Mouse (Mus musculus) left cerebral cortex, adult 11 months (tissue): ENCODE measurements at regions not wholly inside any gene's neighbourhood (a gene's known extent, or its start where the extent isn't known, plus 50 kb on each side); places are given as distances from the start of the nearest gene placed in this dataset.

ENCODE experiments used
- DNase-seq: peaks from one replicate; pipeline ENCODE4 v3.0.0; 2022; ENCODE audit warnings: low spot score

DNA sequence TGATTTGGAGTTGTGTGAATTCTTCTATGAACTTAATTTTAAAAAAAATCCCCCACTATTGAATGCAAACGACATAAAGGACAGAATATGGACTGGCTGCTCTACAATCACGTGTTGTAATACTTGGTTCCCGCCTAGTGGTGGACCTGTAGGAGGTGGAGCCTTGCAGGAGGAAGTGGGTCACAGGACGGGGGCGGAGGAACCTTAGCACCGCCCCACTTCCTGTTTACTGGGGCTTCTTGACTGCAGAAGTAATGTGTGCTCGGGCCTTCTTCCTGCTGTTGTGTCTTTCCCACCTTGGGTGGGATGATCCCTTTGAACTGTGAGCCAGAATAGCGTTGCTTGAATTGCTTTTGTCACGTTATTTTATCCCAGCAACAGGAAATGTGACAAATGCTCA lies 52.2 kb upstream of the Tmem108 start:
- DNase-seq: no peak

DNA sequence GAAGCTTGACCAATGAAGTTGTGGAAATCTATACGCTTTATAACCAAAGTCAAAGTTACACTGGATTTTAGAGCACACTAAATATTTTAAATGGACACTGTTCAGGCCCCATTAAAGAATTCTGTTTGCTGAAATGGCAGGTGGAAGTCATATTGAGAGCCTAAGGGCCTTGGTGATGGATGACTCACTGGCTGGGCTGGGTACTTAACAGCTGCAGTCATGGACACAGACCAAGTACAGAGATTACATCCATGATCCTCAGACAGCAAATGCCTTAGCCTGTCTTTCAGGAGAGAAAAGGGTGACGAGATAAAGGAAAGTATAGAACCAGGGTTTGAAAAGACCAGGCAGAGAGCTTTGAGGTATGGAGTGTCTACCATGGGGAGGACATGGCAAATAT lies 57.4 kb upstream of the Tmem108 start:
- no peak for DNase-seq

DNA sequence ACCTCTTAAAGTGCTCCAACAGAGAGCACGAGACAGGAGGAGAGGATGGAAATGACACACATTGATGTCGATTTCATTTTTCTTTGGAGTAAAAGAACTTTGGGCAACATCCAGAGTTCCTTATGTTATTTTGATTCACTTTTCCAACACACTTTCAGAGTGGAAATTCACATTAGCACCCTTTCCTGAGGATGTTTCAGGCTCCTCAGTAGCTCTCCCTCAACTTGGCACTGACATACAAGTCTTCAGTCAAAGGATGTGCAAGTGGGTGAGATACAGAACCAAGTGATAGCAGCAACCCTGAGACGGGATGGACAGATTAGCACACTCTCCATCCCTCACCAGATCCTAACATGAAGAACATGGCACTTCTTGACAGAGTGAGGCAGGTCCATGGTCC lies 60.0 kb upstream of the Tmem108 start:
- DNase-seq: no peak

DNA sequence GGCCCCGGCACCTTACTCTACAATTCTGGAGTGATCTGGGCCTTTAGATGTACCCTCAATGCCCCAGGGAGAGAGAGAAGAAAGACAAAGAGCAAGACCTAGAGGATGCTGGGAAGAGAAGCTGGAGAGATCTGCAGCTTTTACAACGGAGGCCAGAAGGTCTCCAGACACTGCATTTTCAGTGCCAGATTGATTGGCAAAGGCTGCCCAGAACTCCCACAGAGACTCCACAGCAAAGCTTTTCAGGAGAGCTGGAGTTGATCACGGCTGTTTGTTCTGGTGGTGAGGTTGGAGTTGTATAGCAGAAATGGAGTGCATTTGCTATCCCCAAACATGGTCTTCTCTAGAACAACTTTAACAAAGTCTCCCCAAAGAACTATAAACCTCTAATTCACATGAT lies 61.9 kb upstream of the Tmem108 start:
- no peak for DNase-seq

DNA sequence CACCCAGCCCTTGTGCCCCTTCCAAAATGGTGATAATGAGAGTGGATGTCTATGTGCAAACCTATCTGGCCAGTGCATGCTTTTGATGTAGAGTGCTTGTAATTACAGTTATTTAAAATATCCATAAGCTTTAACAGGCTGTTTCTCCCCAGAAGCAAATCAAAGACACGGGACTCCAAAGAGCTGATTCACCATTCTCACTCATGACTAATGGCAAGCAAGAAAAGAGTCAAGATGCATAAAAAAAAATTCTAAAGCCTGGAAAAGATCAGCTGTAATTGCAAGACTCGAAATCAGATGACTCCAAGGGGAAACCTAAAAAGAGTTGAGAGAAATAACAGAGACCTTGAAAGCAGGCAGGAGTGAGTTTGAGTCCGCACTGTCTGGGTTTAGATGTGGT lies 79.6 kb upstream of the Tmem108 start:
- DNase-seq: no peak

DNA sequence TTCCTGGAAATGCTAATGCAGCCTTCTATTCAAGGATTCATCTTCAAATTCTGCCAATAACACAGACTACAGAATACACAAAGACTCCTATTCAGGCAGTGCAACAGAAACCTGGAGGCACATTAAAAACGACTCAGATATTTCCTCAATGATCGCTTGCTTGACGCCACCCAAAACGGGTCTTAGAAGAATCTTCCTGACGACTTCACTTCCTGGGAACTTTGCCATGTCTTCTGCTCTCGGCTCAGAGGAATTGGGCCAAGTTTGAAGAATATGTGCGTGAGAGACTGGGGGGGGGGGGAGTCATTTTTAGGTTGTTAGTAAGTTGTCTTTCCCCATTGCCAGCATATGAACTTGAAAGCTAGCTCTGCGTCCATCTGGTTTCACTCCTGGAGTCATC lies 82.2 kb upstream of the Tmem108 start:
- DNase-seq: no peak

DNA sequence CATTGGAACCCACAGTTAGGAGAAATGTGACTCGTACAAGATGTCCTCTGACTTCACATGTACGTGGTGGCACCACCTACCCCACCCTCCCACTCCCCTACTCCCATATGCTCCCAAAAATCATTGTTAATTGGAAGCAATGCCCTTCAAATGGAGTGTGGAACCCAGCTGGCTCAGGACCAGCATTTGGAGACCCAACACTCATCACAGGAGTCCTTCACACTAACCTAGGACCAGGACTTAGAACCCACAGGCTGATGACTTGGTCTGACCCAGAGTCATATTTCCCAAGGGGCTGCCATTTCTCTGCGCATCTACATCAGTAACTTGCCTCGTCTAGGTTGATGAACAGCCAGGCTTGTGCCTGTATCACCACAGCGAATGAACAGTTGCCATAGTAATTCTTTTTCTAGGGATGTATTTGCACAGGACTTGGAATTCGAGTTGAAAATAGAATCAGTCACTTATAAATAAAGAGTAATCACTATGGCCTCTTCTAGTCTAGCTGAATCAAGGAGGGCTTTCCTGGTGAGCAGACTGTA lies 84.3 kb upstream of the Tmem108 start:
- DNase-seq: no peak

DNA sequence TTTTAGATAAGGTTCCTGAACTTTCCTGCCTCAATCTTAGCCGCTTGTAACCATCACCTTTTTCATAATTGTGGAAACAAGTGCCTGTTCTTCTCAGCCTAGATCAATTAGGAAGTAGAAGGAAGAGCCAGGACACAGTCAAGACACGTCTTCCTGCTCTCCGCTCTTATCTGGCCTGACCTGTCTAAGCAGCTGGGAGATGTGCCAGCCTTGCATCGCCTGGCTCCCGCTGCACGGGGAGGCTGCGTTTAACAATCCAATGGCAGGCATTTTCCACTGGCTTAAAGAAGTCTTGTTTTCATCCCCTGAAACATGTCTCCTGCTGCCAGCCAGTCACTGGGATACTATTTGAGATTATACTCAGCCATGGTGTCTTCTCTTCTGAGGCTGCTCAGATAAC lies 86.3 kb upstream of the Tmem108 start:
- DNase-seq: no peak

DNA sequence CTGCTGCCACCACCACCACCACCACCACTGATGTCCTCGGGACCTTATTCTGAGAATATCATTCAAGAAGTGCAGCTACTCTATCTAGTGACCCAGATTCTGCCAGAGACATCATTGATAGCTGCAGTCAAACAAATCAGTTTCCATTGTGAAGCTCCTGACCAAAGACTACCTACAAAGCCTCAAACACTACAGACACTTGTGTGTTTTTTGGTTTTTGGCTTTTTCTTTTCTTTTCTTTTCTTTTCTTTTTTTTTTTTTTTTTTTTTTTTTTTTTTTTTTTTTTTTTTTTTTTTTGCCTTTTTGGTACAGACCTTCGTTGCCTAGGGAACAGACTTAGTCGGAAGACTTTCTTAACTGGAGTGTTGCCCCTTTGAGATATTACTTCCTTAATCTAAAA lies 87.4 kb upstream of the Tmem108 start:
- no peak for DNase-seq

DNA sequence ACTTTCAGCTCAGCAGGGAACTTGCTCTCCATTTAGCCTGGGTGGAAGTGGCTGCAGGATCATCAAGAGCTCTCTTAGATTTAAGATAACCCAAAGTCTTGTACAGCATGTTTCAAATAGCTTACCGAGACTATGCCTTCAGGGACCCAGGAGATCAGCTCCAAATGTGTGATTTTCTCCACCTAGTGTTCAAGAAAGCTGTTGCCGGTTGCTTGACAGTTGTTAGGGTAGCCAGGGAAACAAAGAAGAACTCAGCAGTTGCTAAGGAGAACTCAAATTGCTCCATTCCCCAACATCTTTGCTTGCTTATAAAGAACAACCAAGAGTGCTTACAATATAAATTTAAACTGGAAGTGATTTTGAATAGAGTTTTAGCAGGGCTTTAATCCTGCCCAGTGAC lies 91.1 kb upstream of the Tmem108 start:
- DNase-seq: no peak

DNA sequence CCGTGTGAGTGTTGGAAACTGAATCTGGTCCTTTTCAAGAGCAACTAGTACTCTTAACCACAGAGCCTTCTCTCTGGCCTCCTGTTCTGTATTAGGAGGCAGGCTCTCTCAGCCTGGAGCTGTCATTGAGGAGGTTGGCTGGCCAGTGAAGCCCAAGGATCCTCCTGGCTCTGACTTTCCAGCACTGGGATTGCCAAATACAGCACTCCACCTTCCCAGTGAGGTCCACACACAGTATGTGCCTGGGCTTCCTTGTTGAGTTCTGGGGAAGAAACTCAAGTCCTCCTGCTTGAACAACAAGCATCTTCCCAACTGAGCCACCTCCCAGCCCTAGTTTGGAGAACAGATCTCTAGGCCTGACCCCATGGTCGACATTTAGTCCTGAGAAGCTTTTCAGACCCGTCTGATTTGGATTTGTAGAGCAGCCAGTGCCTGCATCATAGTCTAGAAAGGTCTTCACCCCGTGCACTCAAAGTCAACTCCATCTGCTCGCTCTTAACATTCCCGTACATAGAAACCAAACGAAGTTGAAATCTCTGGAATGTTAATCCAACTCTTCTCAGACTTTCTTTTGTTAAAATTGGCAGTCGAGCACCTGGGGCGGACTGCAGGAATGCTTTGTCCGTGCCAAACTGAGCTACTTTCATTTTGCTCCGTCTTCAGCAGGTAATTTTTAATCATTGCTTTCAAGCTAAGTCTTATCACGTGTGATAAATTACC lies 99.2 kb upstream of the Tmem108 start:
- no peak for DNase-seq

DNA sequence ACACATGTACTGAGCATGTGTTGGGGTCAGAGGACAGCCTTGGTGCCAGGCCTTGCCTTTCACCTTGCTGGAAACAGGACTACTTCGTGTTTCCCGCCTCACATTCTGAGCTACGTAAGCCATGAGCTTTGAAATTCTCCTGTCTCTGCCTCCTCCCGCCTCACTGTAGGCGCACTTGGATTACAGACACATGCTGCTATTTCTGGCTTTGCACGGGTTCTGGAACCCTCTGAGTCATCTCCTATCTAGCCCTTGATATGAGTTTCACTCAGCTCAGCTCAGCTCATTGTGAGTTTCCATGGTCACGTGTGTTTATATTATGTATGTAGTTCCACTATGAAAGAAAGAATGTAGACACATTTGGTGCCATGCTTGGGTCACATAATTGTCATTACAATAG lies 100.9 kb upstream of the Tmem108 start:
- DNase-seq: no peak

DNA sequence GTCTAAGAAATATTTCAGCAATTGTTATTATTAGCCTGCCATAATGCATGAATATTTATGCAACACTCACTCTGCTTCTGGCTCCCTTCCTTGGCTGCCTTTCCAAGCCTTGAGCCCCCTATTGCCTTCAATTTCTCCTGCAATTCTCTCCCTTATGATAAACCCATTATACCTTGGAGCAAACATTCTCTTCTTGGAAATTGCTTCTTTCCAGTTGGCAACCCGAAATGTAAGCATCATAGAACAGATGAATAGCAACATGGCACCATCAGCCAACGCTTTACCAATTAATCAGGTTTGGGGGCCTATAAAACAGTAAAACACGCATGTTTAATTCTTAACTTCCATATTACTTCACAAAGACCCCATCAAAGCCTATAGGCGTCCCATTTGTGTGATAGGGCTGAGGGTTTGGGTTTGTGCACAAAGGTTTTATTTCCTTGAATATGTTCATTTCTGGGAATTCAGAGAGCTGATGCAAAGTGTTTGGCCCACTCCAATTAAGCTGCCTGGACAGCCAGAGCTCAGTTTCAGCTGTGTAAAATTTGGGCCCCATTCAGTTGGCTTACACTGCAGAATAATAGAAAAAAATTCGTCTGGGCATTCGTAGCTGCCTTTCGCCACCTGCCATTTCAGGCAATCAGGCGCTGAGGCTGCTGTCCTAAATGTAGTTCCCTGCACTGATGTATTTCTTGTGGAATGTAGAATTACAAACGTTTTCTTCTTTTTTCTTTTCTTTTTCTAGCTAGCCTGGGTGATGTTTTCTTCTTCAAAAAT lies 106.0 kb upstream of the Tmem108 start:
- no peak for DNase-seq

DNA sequence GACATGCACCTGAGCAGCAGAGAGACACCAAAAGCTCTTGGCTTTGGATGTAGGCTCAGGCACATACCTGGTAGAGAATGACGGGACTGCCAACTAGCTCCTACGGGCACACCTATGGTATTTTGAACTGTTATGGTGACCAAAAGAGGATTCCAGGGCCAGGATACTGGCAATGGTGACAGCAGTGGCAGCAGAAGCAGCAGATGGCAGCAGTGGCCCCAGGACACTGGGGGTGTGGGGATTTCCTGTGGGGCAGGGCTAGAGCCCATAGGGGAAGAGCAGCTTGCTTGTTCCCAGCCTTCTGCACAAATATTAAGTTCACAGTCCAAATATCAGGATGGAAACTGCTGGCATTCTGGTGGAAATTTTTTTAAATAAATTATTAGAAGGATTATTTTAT lies 107.6 kb upstream of the Tmem108 start:
- no peak for DNase-seq

DNA sequence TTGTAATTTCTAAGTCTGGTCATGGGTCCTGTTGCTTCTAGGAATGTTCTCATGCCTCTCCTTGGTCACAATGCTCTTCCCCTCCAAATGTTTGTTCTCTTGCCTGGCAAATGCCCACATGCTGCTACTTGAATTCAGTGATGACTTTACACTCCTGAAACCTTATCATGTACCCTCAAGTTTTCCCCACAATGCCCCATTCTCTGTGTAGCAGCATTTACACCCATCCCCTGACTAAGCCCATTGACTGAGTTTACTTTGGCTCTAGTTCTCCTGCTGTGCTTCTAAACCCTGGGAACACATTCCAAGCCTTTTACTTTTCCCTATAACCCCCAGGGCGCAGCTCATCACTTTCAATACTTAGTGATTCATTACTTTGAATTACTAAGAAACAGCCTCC lies 110.5 kb upstream of the Tmem108 start:
- DNase-seq: no peak

DNA sequence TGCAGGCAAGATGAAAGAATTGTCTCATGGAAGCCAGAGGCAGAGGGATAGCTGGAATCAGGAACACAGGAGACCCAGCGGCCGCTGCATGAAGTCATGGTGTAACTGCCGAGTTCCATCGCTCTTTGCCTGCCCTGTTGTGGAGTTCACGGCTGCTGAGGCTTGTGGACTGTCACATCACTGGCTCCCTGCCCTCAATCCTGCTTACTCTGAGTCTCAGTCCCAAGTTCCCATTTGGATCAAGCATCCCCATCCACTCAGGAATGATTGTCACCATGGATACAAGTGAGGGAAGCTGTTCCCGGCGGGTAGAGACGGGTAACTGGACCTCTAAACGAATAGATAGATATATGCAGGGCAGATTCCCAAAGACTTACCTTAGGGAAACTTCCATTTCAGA lies 112.2 kb upstream of the Tmem108 start:
- no peak for DNase-seq

DNA sequence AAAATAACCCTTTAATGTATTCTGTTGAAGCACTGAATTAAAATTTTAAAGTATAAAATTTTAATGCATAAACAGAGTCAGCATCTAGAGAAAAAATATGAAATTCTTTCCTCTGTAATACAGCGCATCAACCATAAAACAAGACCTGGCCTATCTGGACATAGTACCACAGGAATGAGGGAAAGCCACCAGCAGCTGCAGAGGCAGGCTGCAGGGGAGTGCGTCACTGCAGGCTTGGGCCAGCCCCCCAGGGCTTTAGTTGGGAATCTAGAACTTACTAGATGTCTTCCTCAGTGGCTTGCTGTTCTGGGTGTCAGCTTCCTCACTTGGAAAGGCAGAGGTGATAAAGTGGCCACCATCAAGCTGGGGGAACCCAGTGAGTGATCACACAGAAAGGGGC lies 116.2 kb upstream of the Tmem108 start:
- DNase-seq: no peak

DNA sequence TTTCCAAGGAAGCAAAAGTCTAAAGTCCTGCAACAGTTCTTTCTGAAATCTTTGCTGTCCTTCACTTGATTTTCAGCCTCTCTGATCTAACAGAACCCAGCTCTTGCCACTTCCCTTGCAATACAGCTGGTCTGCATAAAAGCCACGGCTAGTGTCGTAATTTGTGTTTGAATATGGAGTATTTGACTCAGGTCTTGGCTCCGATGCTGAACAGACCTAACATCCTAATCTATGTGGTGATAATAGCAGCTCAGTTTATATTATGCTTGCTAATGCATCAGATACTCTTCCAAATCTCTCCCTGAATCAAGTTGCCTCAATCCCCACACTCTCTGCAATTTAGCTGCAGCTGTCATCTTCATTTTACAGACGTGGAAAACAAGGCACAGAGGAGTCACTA lies 109.5 kb upstream of the Nphp3 start:
- DNase-seq: no peak

DNA sequence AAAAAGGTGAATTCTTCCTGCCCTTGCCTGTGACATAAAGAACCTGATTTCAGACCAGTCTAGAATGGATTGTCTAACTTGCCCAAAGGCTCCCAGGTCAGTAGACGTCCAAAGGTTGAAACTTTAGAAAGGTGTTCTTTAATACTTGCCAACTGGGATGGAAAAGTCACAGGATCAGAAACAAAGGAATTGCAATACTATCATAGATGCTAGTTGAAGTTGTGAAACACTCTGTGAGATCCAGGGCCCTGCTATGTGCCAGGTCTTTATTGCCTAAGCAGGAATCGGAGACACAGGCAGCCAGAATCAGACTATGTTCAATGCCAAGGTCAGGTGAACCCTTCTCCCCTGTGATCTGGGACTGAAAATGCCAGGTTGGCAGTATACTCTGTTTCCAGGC lies 108.0 kb upstream of the Nphp3 start:
- no peak for DNase-seq

DNA sequence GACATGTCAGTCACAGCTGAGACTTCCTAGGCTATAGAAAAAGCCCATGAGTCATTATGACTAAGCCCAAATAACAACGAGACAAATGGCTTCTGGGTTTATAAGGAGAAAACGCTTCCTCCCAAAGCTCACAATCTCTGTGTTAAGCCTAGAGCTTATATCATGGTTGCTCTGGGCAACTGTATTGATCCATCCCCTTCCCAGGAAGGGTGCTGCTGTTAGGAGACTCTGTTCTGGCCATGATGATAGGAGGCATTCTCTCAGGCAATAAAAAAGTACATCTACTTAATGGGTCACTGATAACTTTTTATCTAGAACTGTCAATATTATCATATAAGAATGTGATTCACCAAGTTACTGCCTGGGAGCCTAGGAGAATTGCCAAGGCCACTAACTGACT lies 103.0 kb upstream of the Nphp3 start:
- no peak for DNase-seq

DNA sequence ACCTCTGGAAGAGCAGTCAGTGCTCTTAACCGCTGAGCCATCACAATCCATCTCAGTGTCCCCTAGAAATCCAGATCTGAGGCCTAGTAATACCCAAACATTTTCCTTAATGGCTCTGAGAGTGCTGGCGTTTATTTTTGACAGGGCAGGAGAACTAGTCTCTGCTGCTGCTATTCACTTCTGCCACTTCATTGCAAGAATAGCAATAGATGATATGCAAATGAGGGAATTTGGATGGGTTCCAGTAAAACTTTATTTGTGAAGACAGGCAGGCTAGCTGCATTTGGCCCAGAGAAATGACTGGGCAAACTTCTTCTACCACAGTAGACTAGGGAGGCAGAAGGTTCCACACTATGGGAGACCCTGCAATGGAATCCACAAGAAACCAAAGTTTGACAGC lies 91.0 kb upstream of the Nphp3 start:
- no peak for DNase-seq

DNA sequence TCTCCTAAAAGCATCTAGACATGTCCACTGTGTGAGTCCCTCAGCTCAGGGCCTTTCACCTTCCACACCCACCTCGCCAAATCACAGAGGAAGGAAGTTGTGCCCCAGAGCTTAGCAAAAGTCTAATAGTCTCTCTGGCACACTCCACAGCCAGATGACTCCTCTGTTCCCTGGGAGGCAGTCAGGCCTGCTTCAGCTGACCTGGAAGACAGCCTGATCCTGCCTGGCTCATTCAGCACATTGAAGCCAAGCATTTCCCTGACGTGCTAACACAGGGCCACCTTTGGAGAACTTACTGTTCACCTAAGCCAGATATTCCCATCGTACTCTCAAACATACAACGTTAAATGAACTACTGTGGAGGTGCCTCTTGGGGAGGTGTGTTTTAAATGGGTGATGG lies 87.2 kb upstream of the Nphp3 start:
- no peak for DNase-seq

DNA sequence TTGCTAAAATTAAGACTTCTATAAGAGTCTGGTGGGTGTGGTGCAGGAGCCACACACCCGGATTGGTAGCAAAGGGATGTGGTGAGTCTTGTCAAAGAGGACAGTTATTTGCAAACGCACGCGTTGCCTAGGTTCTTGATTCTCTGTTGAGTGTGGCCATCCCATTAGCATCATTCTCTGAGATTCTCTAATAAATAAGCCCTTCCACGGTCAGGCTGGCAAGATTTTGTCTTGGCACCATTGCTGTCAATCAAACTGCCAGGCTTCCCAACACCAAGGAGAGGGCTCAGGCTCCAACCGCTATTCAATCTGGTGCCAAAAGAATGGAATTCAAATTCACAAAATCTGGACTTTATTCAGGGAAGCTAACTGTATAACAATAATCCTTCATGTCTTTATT lies 84.6 kb upstream of the Nphp3 start:
- DNase-seq: no peak

DNA sequence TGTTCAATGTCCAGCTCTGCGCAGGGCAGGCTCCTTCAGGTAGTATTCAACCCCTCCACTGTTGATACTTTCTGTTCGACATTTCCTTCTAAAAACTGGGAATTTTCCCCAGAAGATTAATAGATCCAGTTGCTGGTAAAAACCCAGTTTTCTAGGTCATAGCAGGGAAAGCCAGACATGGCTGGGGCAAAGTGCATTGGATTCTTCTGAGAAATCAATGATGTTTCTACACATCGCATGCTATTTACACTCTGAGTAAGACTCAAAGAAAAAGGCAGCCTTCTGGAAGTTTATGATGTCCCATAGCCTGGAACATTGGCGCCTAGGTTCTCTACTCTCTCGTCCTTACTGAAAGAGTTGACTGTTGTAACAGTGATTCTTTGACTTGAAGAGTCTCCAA lies 80.0 kb upstream of the Nphp3 start:
- no peak for DNase-seq
